Mouse (Mus musculus) stomach, postnatal 0 days (tissue): ENCODE measurements at regions not wholly inside any gene's neighbourhood (a gene's known extent, or its start where the extent isn't known, plus 50 kb on each side); places are given as distances from the start of the nearest gene placed in this dataset.
A peak's percentile ranks its signal among the peaks of the same experiment; 100 is the strongest.

Source experiments
- ATAC-seq: fragments of 200-750 bp; cut with Nextera tagmentation; 2 replicates; pipeline ENCODE4 v1.8.0; 2017; ENCODE audit not compliant: low FRiP score, low TSS enrichment
- DNase-seq: peaks from one replicate; pipeline ENCODE4 v3.0.0-alpha.2; 2016; ENCODE audit warnings: low spot score
- H3K27ac ChIP-seq: fragments of 300-500 bp; sonication (generic); replicated peaks from 2 replicates; pipeline ENCODE4 v1.5.1; 2014; ENCODE audit warnings: mild to moderate bottlenecking, control low read depth
- H3K27me3 ChIP-seq: fragments of 300-500 bp; sonication (generic); 2 replicates; pipeline ENCODE4 v1.6.1; 2014; ENCODE audit warnings: low read length; ENCODE audit not compliant: control insufficient read depth, insufficient read depth
- H3K36me3 ChIP-seq: fragments of 300-500 bp; sonication (generic); 2 replicates; pipeline ENCODE4 v1.6.1; 2014; ENCODE audit warnings: low read length, mixed read lengths; ENCODE audit not compliant: control insufficient read depth, insufficient read depth
- H3K4me1 ChIP-seq: fragments of 300-500 bp; sonication (generic); replicated peaks from 2 replicates; pipeline ENCODE4 v1.6.1; 2014; ENCODE audit warnings: antibody characterized with exemption; ENCODE audit not compliant: control insufficient read depth, insufficient read depth
- H3K4me2 ChIP-seq: fragments of 300-500 bp; sonication (generic); replicated peaks from 2 replicates; pipeline ENCODE4 v1.6.1; 2014; ENCODE audit warnings: low read depth, mild to moderate bottlenecking, control low read depth, moderate library complexity
- H3K4me3 ChIP-seq: fragments of 300-500 bp; sonication (generic); 2 replicates; pipeline ENCODE4 v1.5.1; 2014; ENCODE audit warnings: low read depth, low read length, control low read depth
- H3K9ac ChIP-seq: fragments of 300-500 bp; sonication (generic); 2 replicates; pipeline ENCODE4 v1.6.1; 2014; ENCODE audit warnings: mild to moderate bottlenecking, low read length, control low read depth, mixed read lengths
- H3K9me3 ChIP-seq: fragments of 300-500 bp; sonication (generic); 2 replicates; pipeline ENCODE4 v1.6.1; 2016; ENCODE audit warnings: low read length; ENCODE audit not compliant: control insufficient read depth
- CTCF ChIP-seq: IDR thresholded peaks from 2 replicates; pipeline ENCODE4 v1.5.1; 2016; ENCODE audit warnings: antibody characterized with exemption, low read depth, mild to moderate bottlenecking, moderate library complexity
- EP300 ChIP-seq: optimal IDR thresholded peaks from 2 replicates; pipeline ENCODE3; 2016; ENCODE audit warnings: antibody characterized with exemption
- WGBS: fragments of 180-500 bp; shearing (Covaris S2); extraction: QIAGEN DNeasy Blood & Tissue Kit; methylation state at CpG from one replicate; pipeline ENCODE4 v1.1.7; 2014; 5-methylcytosine and 5-hydroxymethylcytosine counted together

DNA sequence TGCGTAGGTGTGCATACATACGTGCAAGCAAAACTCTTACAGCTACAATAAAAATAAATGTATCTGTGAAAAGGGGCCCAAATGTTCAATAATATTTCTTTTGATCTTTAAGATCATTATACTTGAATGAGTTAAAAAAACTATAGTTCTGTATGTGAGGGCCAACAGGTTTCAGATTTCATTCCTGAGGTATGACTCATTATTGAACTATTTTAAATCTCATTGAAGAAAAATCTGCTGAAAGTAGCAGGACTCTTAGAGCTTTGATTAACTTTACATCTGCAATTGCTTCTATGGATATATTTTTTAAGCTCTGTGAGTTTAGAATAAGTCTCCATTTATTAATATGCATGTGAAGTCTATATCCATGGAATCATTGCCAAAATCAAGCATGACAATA lies 138.6 kb downstream of the Anxa1 start:
- Histone ChIP-seq H3K27ac (no peak overlapping the region), H3K4me2 (no peak overlapping the region), H3K9ac (no peak overlapping the region), H3K36me3 (no peaks in the 10 kb centered on the region), H3K9me3 (no peaks in the 10 kb centered on the region), H3K27me3 (no peaks in the 10 kb centered on the region), H3K4me1 (no peaks in the 10 kb centered on the region), H3K4me3 (no peak overlapping the region)
- no peak for ATAC-seq
- no peak for TF ChIP-seq CTCF
- no peak for TF ChIP-seq EP300
- no peak for DNase-seq
- WGBS, result 76% methylated on average over 2 of the region's 2 CpGs

DNA sequence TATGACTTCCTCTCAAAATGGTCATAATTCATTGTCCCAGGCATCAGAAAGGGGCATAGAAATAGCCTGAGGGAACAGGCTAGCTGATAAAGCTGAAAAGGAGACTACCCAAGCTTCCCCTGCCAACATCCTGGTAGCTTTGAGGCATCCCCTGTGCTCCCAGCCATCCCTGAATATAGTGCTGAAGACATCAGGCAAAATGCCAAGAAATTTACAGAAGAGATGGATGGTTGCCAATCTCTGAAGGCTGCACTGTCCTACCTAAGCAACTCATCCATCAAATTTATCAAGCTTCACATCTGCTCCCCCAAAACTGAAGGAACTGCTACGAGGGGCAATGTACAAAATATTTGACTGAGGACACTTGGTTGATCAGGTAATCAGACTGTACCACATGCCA lies 146.9 kb downstream of the Anxa1 start:
- Histone ChIP-seq H3K9me3 (no peaks in the 10 kb centered on the region), H3K4me3 (no peak overlapping the region), H3K27me3 (no peaks in the 10 kb centered on the region), H3K9ac (no peak overlapping the region), H3K27ac (no peak overlapping the region), H3K36me3 (no peaks in the 10 kb centered on the region), H3K4me1 (no peaks in the 10 kb centered on the region), H3K4me2 (no peak overlapping the region)
- 42% methylated on average over 1 of the region's 1 CpGs for WGBS
- ATAC-seq (no peak), DNase-seq (no peak)
- no peak for TF ChIP-seq EP300
- TF ChIP-seq CTCF, result no peak

DNA sequence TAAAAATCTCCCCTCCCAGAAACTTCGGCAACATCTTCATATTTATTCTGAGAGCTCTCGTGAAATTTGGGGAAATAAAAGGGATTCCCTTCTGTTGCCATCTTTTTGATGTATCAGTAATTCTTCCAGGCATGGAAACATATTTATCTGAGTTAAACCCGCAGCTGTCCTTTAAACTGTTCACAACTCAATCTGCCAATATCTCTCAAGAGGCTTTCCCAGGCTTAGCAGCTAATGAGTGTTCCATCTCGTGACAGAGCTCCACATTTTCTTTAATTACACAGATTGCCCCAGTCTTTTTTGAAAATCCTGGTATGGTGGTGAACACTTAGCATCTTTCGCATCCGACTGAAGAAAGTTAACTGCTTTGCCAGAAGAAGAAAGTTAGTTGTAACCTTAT lies 149.5 kb downstream of the Anxa1 start:
- Histone ChIP-seq H3K4me2 (no peak overlapping the region), H3K4me3 (no peak overlapping the region), H3K9me3 (no peaks in the 10 kb centered on the region), H3K27ac (no peak overlapping the region), H3K9ac (no peak overlapping the region), H3K27me3 (no peaks in the 10 kb centered on the region), H3K4me1 (no peaks in the 10 kb centered on the region), H3K36me3 (no peaks in the 10 kb centered on the region)
- TF ChIP-seq CTCF (no peak), EP300 (no peak)
- no peak for DNase-seq
- 80% methylated on average over 6 of the region's 6 CpGs for WGBS
- ATAC-seq, result no peak

DNA sequence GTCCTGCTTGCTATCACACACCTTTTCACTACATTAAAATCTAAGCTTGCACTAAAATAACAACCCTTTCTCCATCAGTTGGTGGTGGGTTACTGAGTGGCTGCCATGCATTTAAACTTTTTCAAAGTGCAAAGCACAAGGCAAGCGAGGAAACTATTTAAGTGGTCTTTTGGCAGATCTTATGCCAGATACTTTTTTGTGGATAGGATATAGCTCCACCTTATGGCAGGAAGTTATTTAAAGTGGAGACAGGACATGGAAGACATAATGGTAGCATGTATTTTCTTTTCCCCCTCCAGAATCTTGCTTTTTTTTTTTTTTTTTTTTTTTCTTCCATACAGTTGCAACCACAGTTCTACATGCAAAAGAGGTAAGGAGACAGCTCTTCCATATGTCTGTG lies 150.3 kb downstream of the Anxa1 start:
- Histone ChIP-seq H3K4me2 (no peak overlapping the region), H3K4me1 (no peaks in the 10 kb centered on the region), H3K9ac (no peak overlapping the region), H3K36me3 (no peaks in the 10 kb centered on the region), H3K27me3 (no peaks in the 10 kb centered on the region), H3K27ac (no peak overlapping the region), H3K4me3 (no peak overlapping the region), H3K9me3 (no peaks in the 10 kb centered on the region)
- no peak for DNase-seq
- ATAC-seq, result no peak
- WGBS, result 37% methylated on average over 1 of the region's 1 CpGs
- TF ChIP-seq EP300 (no peak), CTCF (peak; percentile 31)

DNA sequence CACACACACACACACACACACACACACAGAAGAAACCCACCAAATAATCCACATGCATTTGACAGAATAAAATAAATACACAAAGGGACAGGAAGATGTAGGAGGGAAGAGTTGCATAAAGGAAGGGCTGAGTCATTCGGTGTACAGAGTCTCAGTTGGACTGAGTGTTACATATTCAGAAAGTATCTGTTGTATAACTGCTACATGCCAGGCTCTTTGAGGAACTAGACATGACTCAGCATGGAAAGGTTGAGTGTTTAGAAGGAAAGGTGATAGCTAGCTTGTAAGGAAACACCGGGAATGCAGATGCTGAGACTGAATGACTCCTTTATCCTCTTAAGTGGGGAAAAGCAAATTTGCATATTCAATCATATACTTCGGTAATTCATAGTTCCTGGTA lies 151.3 kb downstream of the Anxa1 start:
- Histone ChIP-seq H3K9ac (no peak overlapping the region), H3K9me3 (no peaks in the 10 kb centered on the region), H3K27ac (no peak overlapping the region), H3K4me2 (no peak overlapping the region), H3K4me3 (no peak overlapping the region), H3K27me3 (no peaks in the 10 kb centered on the region), H3K4me1 (no peaks in the 10 kb centered on the region), H3K36me3 (no peaks in the 10 kb centered on the region)
- TF ChIP-seq CTCF (no peak), EP300 (no peak)
- 30% methylated on average over 3 of the region's 3 CpGs for WGBS
- DNase-seq (no peak), ATAC-seq (no peak)

DNA sequence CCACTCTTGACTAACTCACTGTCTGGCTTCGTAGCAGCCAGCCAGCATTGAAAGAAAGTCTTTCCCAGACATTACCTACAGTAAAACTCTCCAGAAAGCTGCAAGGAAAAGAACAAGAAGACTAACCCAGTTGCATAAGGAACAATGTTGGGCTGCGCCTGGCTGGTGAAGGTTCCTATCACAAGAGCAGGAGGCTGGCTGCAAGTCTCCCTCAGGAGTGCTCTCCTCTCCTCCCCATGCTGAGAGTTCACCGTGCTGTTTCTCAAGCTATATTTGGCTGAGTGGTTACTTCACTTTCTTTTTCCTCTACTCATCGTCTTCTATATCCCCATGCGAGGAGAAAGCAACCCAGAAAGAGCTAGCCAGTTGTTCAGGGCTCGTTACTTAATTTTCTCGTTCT lies 164.0 kb downstream of the Anxa1 start:
- DNase-seq (no peak), ATAC-seq (no peak)
- Histone ChIP-seq H3K4me2 (no peak overlapping the region), H3K36me3 (no peaks in the 10 kb centered on the region), H3K27ac (no peak overlapping the region), H3K9me3 (no peaks in the 10 kb centered on the region), H3K9ac (no peak overlapping the region), H3K4me1 (no peaks in the 10 kb centered on the region), H3K4me3 (no peak overlapping the region), H3K27me3 (no peaks in the 10 kb centered on the region)
- TF ChIP-seq EP300 (no peak), CTCF (no peak)
- 87% methylated on average over 7 of the region's 7 CpGs for WGBS
